Mouse (Mus musculus) G1E-ER4 (cell line): ENCODE results near the gene Lrrfip1. TPM values are rescaled to one million over a fixed set of nuclear protein-coding genes. Genes with fewer than 3 reads are reported as not detected.

Experiments
- GATA1 ChIP-seq: IDR thresholded peaks from one replicate; pipeline ENCODE4 v1.8.0; 2012; ENCODE audit warnings: low read length, inconsistent platforms
- polyA plus RNA-seq: library from polyadenylated mRNA; stranded (reverse); fragments of >175 nt; gene quantifications from 2 replicates; pipeline ENCODE4 v1.2.3, GENCODE M21; 2012

The Lrrfip1 gene
- not detected in 2 replicates for polyA plus RNA-seq

- TF ChIP-seq GATA1 = no peak
Observed at GRCm38 (mm10) chr1:90998268-90998890, at the start of gene Lrrfip1. Gene Lrrfip1, plus strand, starts transcription at chr1:90998737.

GRCm38 (mm10) chr1:90949309-90949708 lies 49.2 kb upstream of the Lrrfip1 start:
- TF ChIP-seq GATA1 = no peak

GRCm38 (mm10) chr1:90951670-90952069 lies 46.9 kb upstream of the Lrrfip1 start:
- no peak for TF ChIP-seq GATA1

- TF ChIP-seq GATA1 = no peak
Observed at GRCm38 (mm10) chr1:90952808-90953207, 45.7 kb upstream of the Lrrfip1 start, which contains the start of gene Prlh. Gene Prlh, plus strand, starts transcription at chr1:90953108.

GRCm38 (mm10) chr1:90953688-90954087 lies 44.8 kb upstream of the Lrrfip1 start:
- no peak for TF ChIP-seq GATA1

GRCm38 (mm10) chr1:90956245-90957096 lies 42.1 kb upstream of the Lrrfip1 start:
- TF ChIP-seq GATA1 = no peak

GRCm38 (mm10) chr1:90962526-90962925 lies 36.0 kb upstream of the Lrrfip1 start:
- no peak for TF ChIP-seq GATA1

- TF ChIP-seq GATA1 = no peak
Observed at GRCm38 (mm10) chr1:90962994-90963393, 35.5 kb upstream of the Lrrfip1 start.

GRCm38 (mm10) chr1:90967583-90967982 lies 31.0 kb upstream of the Lrrfip1 start:
- no peak for TF ChIP-seq GATA1

- TF ChIP-seq GATA1 = no peak
Observed at GRCm38 (mm10) chr1:90968649-90969048, 29.9 kb upstream of the Lrrfip1 start.

- no peak for TF ChIP-seq GATA1
Observed at GRCm38 (mm10) chr1:90969347-90969784, 29.2 kb upstream of the Lrrfip1 start, which contains the start of gene Rab17. Gene Rab17, minus strand, starts transcription at chr1:90969661.

- TF ChIP-seq GATA1 = no peak
Observed at GRCm38 (mm10) chr1:90969881-90970390, 28.6 kb upstream of the Lrrfip1 start.

- no peak for TF ChIP-seq GATA1
Observed at GRCm38 (mm10) chr1:90972911-90973573, 25.5 kb upstream of the Lrrfip1 start.

GRCm38 (mm10) chr1:90973574-90973911 lies 25.0 kb upstream of the Lrrfip1 start:
- no peak for TF ChIP-seq GATA1

- no peak for TF ChIP-seq GATA1
Observed at GRCm38 (mm10) chr1:90974906-90975649, 23.5 kb upstream of the Lrrfip1 start.
